Mouse (Mus musculus) forebrain, embryonic 11.5 days (tissue): ENCODE results near the gene Fstl1. TPM values are rescaled to one million over a fixed set of nuclear protein-coding genes. Genes with fewer than 3 reads are reported as not detected.
A peak's percentile ranks its signal among the peaks of the same experiment; 100 is the strongest.

Experiments used
- ATAC-seq: fragments of 200-750 bp; cut with Nextera tagmentation; replicated peaks from 2 replicates; pipeline ENCODE4 v1.8.0; 2017; ENCODE audit warnings: moderate TSS enrichment; ENCODE audit not compliant: low FRiP score
- DNase-seq: peaks from one replicate; pipeline ENCODE4 v3.0.0-alpha.2; 2017; ENCODE audit warnings: low spot score
- H3K27ac ChIP-seq: fragments of 300-500 bp; sonication (generic); 2 replicates; pipeline ENCODE4 v1.5.1; 2014; ENCODE audit warnings: low read depth, low read length
- H3K27me3 ChIP-seq: fragments of 300-500 bp; sonication (generic); 2 replicates; pipeline ENCODE4 v1.6.1; 2014; ENCODE audit warnings: mild to moderate bottlenecking, low read length, mixed read lengths; ENCODE audit not compliant: control insufficient read depth, insufficient read depth
- H3K36me3 ChIP-seq: fragments of 300-500 bp; sonication (generic); 2 replicates; pipeline ENCODE4 v1.6.1; 2014; ENCODE audit warnings: mild to moderate bottlenecking, low read length, moderate library complexity, mixed read lengths; ENCODE audit not compliant: control insufficient read depth, insufficient read depth
- H3K4me1 ChIP-seq: fragments of 300-500 bp; sonication (generic); replicated peaks from 2 replicates; pipeline ENCODE4 v1.6.1; 2014; ENCODE audit warnings: low read length, mixed read lengths; ENCODE audit not compliant: control insufficient read depth, insufficient read depth
- H3K4me2 ChIP-seq: fragments of 300-500 bp; sonication (generic); 2 replicates; pipeline ENCODE4 v1.6.1; 2014; ENCODE audit warnings: low read depth, mild to moderate bottlenecking, low read length, moderate library complexity, mixed read lengths; ENCODE audit not compliant: severe bottlenecking
- H3K4me3 ChIP-seq: fragments of 300-500 bp; sonication (generic); 2 replicates; pipeline ENCODE4 v1.5.1; 2014; ENCODE audit warnings: low read depth, low read length
- H3K9ac ChIP-seq: fragments of 300-500 bp; sonication (generic); 2 replicates; pipeline ENCODE4 v1.6.1; 2014; ENCODE audit warnings: low read length
- H3K9me3 ChIP-seq: fragments of 300-500 bp; sonication (generic); 2 replicates; pipeline ENCODE4 v1.6.1; 2016; ENCODE audit warnings: low read length, mixed read lengths; ENCODE audit not compliant: control insufficient read depth
- WGBS: fragments of 180-500 bp; shearing (Covaris S2); extraction: QIAGEN DNeasy Blood & Tissue Kit; methylation state at CpG from one replicate; pipeline ENCODE4 v1.1.7; 2014; 5-methylcytosine and 5-hydroxymethylcytosine counted together
- polyA plus RNA-seq: library from polyadenylated mRNA; unstranded; fragments of >200 nt; fragmentation: Nextera tagmentation; extraction: Ambion mirVana; gene quantifications from 2 replicates; pipeline ENCODE4 v1.2.1, GENCODE M21; 2014

The Fstl1 gene
- 171 and 176 TPM in 2 replicates for polyA plus RNA-seq

- H3K4me1 ChIP-seq, result peaks cover 2% of the 10 kb centered on the region; the same call in 1 of the 2 replicates
- peak; percentile 83 for ATAC-seq
- H3K27ac ChIP-seq, result peak within 1 kb of the TSS; percentile 50; the same call in 1 of the 2 replicates
Observed at GRCm38 (mm10) chr16:37776860-37777651, at the start of gene Fstl1. TSS of gene Fstl1 (plus strand) at chr16:37776873.

GRCm38 (mm10) chr16:37728674-37729073 is 48.0 kb upstream of the Fstl1 start:
- no peaks in the 10 kb centered on the region for H3K36me3 ChIP-seq
- no peak overlapping the region for H3K4me3 ChIP-seq
- H3K4me1 ChIP-seq, result no peaks in the 10 kb centered on the region
- no peaks in the 10 kb centered on the region for H3K27me3 ChIP-seq
- no peak overlapping the region for H3K27ac ChIP-seq
- H3K9ac ChIP-seq, result no peak overlapping the region
- WGBS, result 84% methylated on average over 1 of the region's 1 CpGs
- ATAC-seq (no peak), DNase-seq (no peak)
- no peaks in the 10 kb centered on the region for H3K9me3 ChIP-seq
- no peak overlapping the region for H3K4me2 ChIP-seq

More at GRCm38 (mm10) chr16:37776860-37777651, at the start of gene Fstl1:
- Histone ChIP-seq H3K27me3 (no peaks in the 10 kb centered on the region), H3K9ac (peak within 1 kb of the TSS; percentile 89), H3K4me3 (peak within 1 kb of the TSS; percentile 70), H3K4me2 (peak within 1 kb of the TSS; percentile 81), H3K9me3 (no peaks in the 10 kb centered on the region), H3K36me3 (no peaks in the 10 kb centered on the region)
- DNase-seq, result peak; percentile 87
- WGBS, result under 1% methylated on average over 50 of the region's 52 CpGs

- ATAC-seq (no peak), DNase-seq (no peak)
- H3K4me2 ChIP-seq, result no peak overlapping the region
- H3K36me3 ChIP-seq, result no peaks in the 10 kb centered on the region
- no peak overlapping the region for H3K27ac ChIP-seq
- H3K4me3 ChIP-seq, result no peak overlapping the region
- H3K4me1 ChIP-seq, result no peaks in the 10 kb centered on the region
- whole genome bisulfite sequencing, result 81% methylated on average over 9 of the region's 9 CpGs
- no peaks in the 10 kb centered on the region for H3K9me3 ChIP-seq
- no peaks in the 10 kb centered on the region for H3K27me3 ChIP-seq
- no peak overlapping the region for H3K9ac ChIP-seq
Observed at GRCm38 (mm10) chr16:37729381-37730150, 47.1 kb upstream of the Fstl1 start.

GRCm38 (mm10) chr16:37730293-37730835 is 46.3 kb upstream of the Fstl1 start:
- no peak overlapping the region for H3K4me2 ChIP-seq
- no peaks in the 10 kb centered on the region for H3K9me3 ChIP-seq
- H3K9ac ChIP-seq, result no peak overlapping the region
- no peaks in the 10 kb centered on the region for H3K27me3 ChIP-seq
- 88% methylated on average over 8 of the region's 8 CpGs for WGBS
- H3K27ac ChIP-seq, result no peak overlapping the region
- DNase-seq (no peak), ATAC-seq (no peak)
- H3K4me3 ChIP-seq, result no peak overlapping the region
- H3K4me1 ChIP-seq, result no peaks in the 10 kb centered on the region
- no peaks in the 10 kb centered on the region for H3K36me3 ChIP-seq

- no peak for DNase-seq
- no peak overlapping the region for H3K27ac ChIP-seq
Observed at GRCm38 (mm10) chr16:37731431-37731830, 45.2 kb upstream of the Fstl1 start.

GRCm38 (mm10) chr16:37732023-37732761 is 44.5 kb upstream of the Fstl1 start:
- WGBS, result 74% methylated on average over 7 of the region's 7 CpGs

More at GRCm38 (mm10) chr16:37731431-37731830, 45.2 kb upstream of the Fstl1 start:
- WGBS, result 74% methylated on average over 4 of the region's 4 CpGs
- H3K9me3 ChIP-seq, result no peaks in the 10 kb centered on the region
- no peak overlapping the region for H3K4me3 ChIP-seq
- ATAC-seq, result no peak
- no peaks in the 10 kb centered on the region for H3K36me3 ChIP-seq
- no peaks in the 10 kb centered on the region for H3K4me1 ChIP-seq
- H3K9ac ChIP-seq, result no peak overlapping the region
- no peaks in the 10 kb centered on the region for H3K27me3 ChIP-seq
- H3K4me2 ChIP-seq, result no peak overlapping the region

GRCm38 (mm10) chr16:37740076-37740475 is 36.6 kb upstream of the Fstl1 start:
- no peak overlapping the region for H3K27ac ChIP-seq
- H3K27me3 ChIP-seq, result no peaks in the 10 kb centered on the region
- 91% methylated on average over 2 of the region's 2 CpGs for WGBS

More at GRCm38 (mm10) chr16:37732023-37732761, 44.5 kb upstream of the Fstl1 start:
- no peaks in the 10 kb centered on the region for H3K36me3 ChIP-seq
- DNase-seq (no peak), ATAC-seq (no peak)
- no peaks in the 10 kb centered on the region for H3K27me3 ChIP-seq
- H3K4me1 ChIP-seq, result no peaks in the 10 kb centered on the region
- no peak overlapping the region for H3K9ac ChIP-seq
- no peaks in the 10 kb centered on the region for H3K9me3 ChIP-seq
- H3K4me3 ChIP-seq, result no peak overlapping the region
- H3K27ac ChIP-seq, result 0 out of 2 replicates have a peak overlapping the region, but pooled peaks have one; percentile 7
- no peak overlapping the region for H3K4me2 ChIP-seq

GRCm38 (mm10) chr16:37742266-37742665 is 34.4 kb upstream of the Fstl1 start:
- no peaks in the 10 kb centered on the region for H3K36me3 ChIP-seq
- DNase-seq (no peak), ATAC-seq (no peak)
- 88% methylated on average over 4 of the region's 4 CpGs for WGBS
- no peak overlapping the region for H3K27ac ChIP-seq
- H3K9ac ChIP-seq, result no peak overlapping the region
- no peaks in the 10 kb centered on the region for H3K4me1 ChIP-seq
- no peak overlapping the region for H3K4me3 ChIP-seq
- H3K27me3 ChIP-seq, result no peaks in the 10 kb centered on the region
- no peaks in the 10 kb centered on the region for H3K9me3 ChIP-seq
- no peak overlapping the region for H3K4me2 ChIP-seq

More at GRCm38 (mm10) chr16:37740076-37740475, 36.6 kb upstream of the Fstl1 start:
- no peaks in the 10 kb centered on the region for H3K9me3 ChIP-seq
- H3K4me1 ChIP-seq, result no peaks in the 10 kb centered on the region
- no peak overlapping the region for H3K4me2 ChIP-seq
- DNase-seq, result no peak
- no peak for ATAC-seq
- H3K36me3 ChIP-seq, result no peaks in the 10 kb centered on the region
- H3K4me3 ChIP-seq, result no peak overlapping the region
- H3K9ac ChIP-seq, result no peak overlapping the region
